Mouse (Mus musculus): ENCODE measurements around the gene Gpcpd1. TPM values are rescaled to one million over a fixed set of nuclear protein-coding genes. Genes with fewer than 3 reads are reported as not detected.

The Gpcpd1 gene
- polyA plus RNA-seq, 1 experiment from 2014 or later = 32.7 TPM

GRCm38 (mm10) chr2:132569686-132570085 lies 17.8 kb downstream of the Gpcpd1 start:
- no peaks in the 10 kb centered on the region for H3K4me1 ChIP-seq
- H3K9ac ChIP-seq = no peak overlapping the region
- no peak overlapping the region for H3K4me3 ChIP-seq (replicated peaks)
- 0 out of 2 replicates have a peak, but pooled peaks cover 6% of the 10 kb centered on the region for H3K36me3 ChIP-seq
- H3K4me2 ChIP-seq = no peak overlapping the region
- no peak overlapping the region for H3K27ac ChIP-seq
- ATAC-seq (ENCODE audit: insufficient read depth, low FRiP score, low read depth) = no peak
- 92% methylated on average over 6 of the region's 6 CpGs for WGBS
- no peaks in the 10 kb centered on the region for H3K27me3 ChIP-seq (replicated peaks)
- no peaks in the 10 kb centered on the region for H3K9me3 ChIP-seq

DNA sequence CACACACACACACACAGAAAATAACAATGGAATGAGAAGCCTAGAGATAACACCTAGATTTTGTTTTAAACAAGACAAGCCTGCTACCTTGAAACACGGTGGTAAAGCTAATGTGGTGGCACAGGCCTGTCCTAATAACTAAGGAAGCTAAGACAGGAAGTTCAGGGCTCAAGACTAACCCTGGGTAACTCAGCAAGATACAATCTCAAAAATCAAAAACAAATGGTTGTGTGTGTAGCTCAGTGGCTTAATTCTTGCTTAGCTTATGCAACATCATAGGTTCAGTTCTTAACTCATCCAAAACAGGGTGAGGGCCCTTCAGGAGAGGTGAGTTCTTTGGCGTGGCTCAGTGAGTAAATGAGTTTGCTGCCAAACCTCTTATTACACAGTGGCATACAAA lies 20.1 kb downstream of the Gpcpd1 start:
- no peak for ATAC-seq (ENCODE audit: insufficient read depth, low FRiP score, low read depth)

DNA sequence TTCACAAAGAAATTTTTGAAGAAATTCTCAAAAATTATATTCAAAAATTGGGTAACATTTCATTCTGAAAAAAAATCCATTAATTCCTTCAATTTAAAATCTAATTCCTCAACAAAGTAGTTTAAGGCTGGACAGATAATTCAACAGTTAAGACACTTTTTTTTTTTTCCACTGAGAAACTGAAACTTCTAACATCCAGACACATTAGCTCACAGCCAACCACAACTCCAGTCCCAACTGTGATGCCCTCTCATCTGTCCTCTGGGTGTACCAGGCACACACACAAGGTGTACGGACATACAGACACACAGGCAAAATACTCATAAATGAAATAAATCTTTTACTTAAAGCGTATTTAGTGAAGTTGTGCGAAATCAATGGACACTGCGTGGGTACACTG lies 25.7 kb downstream of the Gpcpd1 start:
- Histone ChIP-seq H3K9ac (no peak overlapping the region), H3K4me2 (no peak overlapping the region), H3K4me3 (replicated peaks) (no peak overlapping the region), H3K4me1 (no peaks in the 10 kb centered on the region), H3K27ac (no peak overlapping the region), H3K36me3 (peaks cover 7% of the 10 kb centered on the region; the same call in 1 of the 2 replicates), H3K9me3 (no peaks in the 10 kb centered on the region), H3K27me3 (replicated peaks) (no peaks in the 10 kb centered on the region)
- no peak for ATAC-seq (ENCODE audit: insufficient read depth, low FRiP score, low read depth)
- 95% methylated on average over 4 of the region's 4 CpGs for WGBS

More for the DNA sequence above, 20.1 kb downstream of the Gpcpd1 start:
- H3K27ac ChIP-seq = no peak overlapping the region
- no peaks in the 10 kb centered on the region for H3K27me3 ChIP-seq (replicated peaks)
- H3K4me3 ChIP-seq (replicated peaks) = no peak overlapping the region
- no peak overlapping the region for H3K4me2 ChIP-seq
- H3K9me3 ChIP-seq = no peaks in the 10 kb centered on the region
- H3K9ac ChIP-seq = no peak overlapping the region
- no peaks in the 10 kb centered on the region for H3K4me1 ChIP-seq
- H3K36me3 ChIP-seq = peaks cover 10% of the 10 kb centered on the region; the same call in 1 of the 2 replicates
- WGBS = 86% methylated on average over 2 of the region's 2 CpGs

- WGBS = 69% methylated on average over 1 of the region's 1 CpGs
- Histone ChIP-seq H3K4me2 (no peak overlapping the region), H3K27me3 (replicated peaks) (no peaks in the 10 kb centered on the region), H3K27ac (no peak overlapping the region), H3K36me3 (peaks cover under 1% of the 10 kb centered on the region), H3K4me1 (no peaks in the 10 kb centered on the region), H3K4me3 (replicated peaks) (no peak overlapping the region), H3K9me3 (no peaks in the 10 kb centered on the region), H3K9ac (no peak overlapping the region)
- no peak for ATAC-seq (ENCODE audit: insufficient read depth, low FRiP score, low read depth)
These were observed 59.7 kb downstream of the Gpcpd1 start for GRCm38 (mm10) chr2:132527864-132528263.

DNA sequence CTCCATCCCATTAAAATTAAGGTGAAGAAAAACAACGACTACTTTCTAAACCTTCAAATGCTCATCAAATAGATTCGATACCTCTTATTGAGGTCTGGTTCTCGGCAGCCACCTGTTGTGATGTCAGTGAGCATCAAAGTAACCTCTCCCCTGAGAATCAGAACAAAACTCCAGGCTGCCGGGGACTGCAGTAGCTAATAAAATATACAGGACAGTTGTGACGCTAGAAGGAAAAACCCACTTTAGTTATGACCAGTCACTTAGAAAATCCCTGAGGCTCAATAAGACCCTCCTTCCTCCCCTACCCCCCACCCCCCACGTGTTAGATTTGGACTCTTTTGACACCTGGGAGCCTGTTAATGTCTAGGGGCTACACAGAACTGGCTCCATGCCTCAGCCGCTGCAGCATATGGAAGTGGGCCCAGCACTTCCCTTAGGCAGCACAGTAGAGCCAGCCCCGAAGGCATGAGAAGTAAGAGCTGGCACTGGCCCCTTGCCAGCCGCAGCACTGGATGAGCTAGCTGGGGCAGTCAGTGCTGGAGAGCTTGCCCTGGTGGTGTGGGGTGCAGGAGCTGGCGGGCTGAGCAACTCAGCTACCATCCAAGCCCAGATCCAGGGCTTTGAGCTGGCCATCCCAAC lies 60.5 kb downstream of the Gpcpd1 start:
- Histone ChIP-seq H3K9ac (no peak overlapping the region), H3K4me1 (no peaks in the 10 kb centered on the region), H3K9me3 (no peaks in the 10 kb centered on the region), H3K27ac (no peak overlapping the region), H3K27me3 (replicated peaks) (no peaks in the 10 kb centered on the region), H3K4me3 (replicated peaks) (no peak overlapping the region), H3K36me3 (no peaks in the 10 kb centered on the region; the same call in 1 of the 2 replicates), H3K4me2 (no peak overlapping the region)
- peak; percentile 31; the same call in 1 of the 2 replicates for ATAC-seq (ENCODE audit: insufficient read depth, low FRiP score, low read depth)
- 72% methylated on average over 10 of the region's 10 CpGs for WGBS

DNA sequence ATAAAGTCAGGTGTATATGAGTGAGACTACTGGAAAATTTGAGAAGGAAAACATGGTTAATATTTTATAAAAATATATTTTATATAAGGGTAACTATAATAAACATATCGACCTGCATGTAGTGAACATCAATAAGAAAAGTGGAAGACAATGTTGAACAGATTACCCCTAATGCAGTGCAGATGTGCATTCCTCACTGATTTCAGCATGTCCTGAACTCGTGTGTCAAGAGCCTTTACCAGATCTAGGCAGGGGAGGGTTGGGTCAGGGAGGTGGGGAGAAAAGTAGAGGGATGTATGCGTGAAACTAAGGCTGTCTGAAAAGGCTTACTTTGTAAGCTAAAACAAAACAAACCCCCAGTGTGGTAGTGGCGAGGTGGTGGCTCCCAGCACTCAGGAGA lies 61.4 kb downstream of the Gpcpd1 start:
- no peaks in the 10 kb centered on the region for H3K9me3 ChIP-seq
- H3K4me2 ChIP-seq = no peak overlapping the region
- no peaks in the 10 kb centered on the region for H3K27me3 ChIP-seq (replicated peaks)
- no peaks in the 10 kb centered on the region for H3K4me1 ChIP-seq
- WGBS = 62% methylated on average over 4 of the region's 4 CpGs
- no peak for ATAC-seq (ENCODE audit: insufficient read depth, low FRiP score, low read depth)
- no peaks in the 10 kb centered on the region; the same call in 1 of the 2 replicates for H3K36me3 ChIP-seq
- H3K4me3 ChIP-seq (replicated peaks) = no peak overlapping the region
- H3K9ac ChIP-seq = no peak overlapping the region
- H3K27ac ChIP-seq = no peak overlapping the region

DNA sequence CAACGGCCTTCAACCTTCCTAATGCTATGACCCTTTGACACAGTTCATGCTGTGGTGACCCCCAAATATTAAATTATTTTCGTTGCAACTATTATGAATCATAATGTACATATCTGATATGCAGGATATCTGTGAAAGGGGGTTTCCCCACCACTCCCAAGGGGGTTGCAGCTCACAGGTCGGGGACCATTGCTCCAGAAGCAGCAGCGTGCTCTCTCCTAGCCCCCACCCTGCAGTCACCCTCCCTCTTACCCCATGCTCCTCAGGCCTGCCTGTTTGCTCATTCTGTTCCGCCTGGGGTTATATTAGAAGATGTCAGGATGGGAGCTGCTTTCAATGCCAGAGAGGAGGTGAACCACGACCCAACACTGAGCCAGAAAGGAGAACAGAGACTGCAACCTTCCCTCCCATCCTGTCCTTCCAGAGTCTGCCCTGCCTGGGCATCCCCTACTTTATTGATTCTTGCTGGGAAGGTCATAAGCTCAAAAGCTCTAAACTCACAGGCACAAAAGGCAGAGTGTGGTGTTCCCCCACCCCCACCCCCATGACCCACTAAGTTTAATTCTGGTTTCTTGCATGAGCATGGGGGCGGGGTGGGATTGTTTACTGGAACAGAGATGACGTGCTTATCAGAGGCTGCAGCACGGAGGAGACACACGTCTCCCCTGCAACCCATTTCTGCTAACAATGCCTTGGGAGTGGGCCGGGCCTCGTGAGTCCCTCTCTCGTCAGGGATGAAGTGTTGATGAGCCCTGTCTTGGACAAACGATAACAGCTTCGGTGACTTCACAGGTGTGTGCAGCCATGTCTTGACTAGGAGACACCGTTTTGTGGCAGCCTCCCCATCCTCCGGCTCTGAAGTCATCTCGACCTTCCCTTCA lies 69.3 kb downstream of the Gpcpd1 start:
- ATAC-seq (ENCODE audit: insufficient read depth, low FRiP score, low read depth) = no peak; the same call in 1 of the 2 replicates
- no peak overlapping the region for H3K27ac ChIP-seq
- no peak overlapping the region for H3K4me3 ChIP-seq (replicated peaks)
- no peak overlapping the region for H3K9ac ChIP-seq
- no peaks in the 10 kb centered on the region for H3K9me3 ChIP-seq
- no peaks in the 10 kb centered on the region for H3K36me3 ChIP-seq
- 58% methylated on average over 18 of the region's 18 CpGs for WGBS
- H3K4me1 ChIP-seq = no peaks in the 10 kb centered on the region
- H3K4me2 ChIP-seq = no peak overlapping the region
- H3K27me3 ChIP-seq (replicated peaks) = no peaks in the 10 kb centered on the region

DNA sequence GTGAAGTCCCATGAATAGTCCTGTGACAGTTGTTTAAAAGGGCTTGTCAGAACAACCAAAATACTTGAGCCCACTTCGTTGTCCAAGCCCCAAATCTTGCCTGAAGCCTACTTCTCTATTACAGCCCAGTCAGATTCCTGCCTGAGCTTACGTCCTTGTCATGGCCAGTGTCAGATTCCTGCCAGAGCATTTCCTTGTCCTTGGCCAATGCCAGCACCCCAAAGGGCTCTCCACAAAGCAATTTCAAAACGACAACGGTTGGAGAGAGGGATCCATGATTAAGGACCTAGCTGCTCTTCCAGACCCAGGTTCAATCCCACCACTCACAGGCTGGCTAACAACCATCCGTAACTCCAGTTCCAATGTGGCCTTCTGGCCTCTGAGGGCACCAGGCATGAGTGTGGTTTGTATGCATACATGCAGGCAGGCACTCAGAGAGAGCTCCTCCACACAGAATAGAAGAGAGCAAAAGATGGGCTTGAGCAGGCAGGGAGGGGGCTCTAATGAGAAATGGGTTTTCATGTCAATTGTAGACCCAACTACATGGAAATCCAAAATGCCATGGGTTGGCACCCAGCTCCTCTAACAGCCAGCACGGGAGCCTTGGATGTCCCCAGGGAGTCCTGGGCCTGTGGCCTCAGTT lies 70.2 kb downstream of the Gpcpd1 start:
- 79% methylated on average over 6 of the region's 6 CpGs for WGBS
- no peaks in the 10 kb centered on the region for H3K27me3 ChIP-seq (replicated peaks)
- H3K27ac ChIP-seq = no peak overlapping the region
- ATAC-seq (ENCODE audit: insufficient read depth, low FRiP score, low read depth) = no peak
- no peaks in the 10 kb centered on the region for H3K36me3 ChIP-seq
- no peaks in the 10 kb centered on the region for H3K9me3 ChIP-seq
- H3K9ac ChIP-seq = no peak overlapping the region
- H3K4me2 ChIP-seq = no peak overlapping the region
- H3K4me3 ChIP-seq (replicated peaks) = no peak overlapping the region
- H3K4me1 ChIP-seq = no peaks in the 10 kb centered on the region

DNA sequence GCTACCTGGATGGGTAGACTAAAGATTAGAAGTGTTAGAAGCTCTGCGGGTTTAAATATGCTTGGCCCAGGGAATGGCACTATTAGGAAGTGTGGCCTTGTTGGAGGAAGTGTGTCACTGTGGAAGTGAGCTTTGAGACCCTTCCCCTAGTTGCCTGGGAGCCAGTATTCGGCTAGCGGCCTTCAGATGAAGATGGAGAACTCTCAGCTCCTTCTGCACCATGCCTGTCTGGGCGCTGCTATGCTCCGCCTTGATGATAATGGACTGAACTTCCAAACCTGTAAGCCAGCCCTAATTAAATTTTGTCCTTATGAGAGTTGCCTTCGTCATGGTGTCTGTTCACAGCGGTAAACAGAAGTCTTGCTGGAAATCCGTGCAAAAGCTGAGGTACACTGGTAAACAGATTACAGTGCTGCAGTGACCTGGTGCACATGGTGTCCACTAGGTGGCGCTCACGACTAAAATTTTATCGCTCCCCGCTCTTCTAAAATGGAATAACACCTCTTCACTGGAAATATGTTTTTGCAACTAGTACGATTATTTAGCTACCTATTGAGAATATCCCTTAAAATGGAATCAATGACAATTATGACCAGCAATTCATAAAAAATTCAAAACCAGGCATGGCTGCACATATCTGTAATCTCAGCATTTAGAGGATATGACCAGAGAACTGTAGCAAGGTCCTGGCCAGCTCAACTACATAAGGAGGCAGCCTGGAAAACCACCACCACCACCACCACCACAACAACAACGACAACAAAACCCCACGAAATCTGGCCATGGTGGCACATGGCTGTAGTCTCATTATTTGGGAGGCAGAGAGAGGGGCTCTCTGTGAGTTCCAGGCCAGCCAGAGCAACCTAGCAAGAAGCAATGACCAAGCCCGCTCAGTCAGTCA lies 71.1 kb downstream of the Gpcpd1 start:
- no peaks in the 10 kb centered on the region for H3K36me3 ChIP-seq
- no peaks in the 10 kb centered on the region for H3K9me3 ChIP-seq
- H3K4me2 ChIP-seq = no peak overlapping the region
- no peaks in the 10 kb centered on the region for H3K27me3 ChIP-seq (replicated peaks)
- no peak overlapping the region for H3K27ac ChIP-seq
- WGBS = 32% methylated on average over 16 of the region's 16 CpGs
- H3K4me3 ChIP-seq (replicated peaks) = no peak overlapping the region
- H3K4me1 ChIP-seq = no peaks in the 10 kb centered on the region
- no peak overlapping the region for H3K9ac ChIP-seq
- ATAC-seq (ENCODE audit: insufficient read depth, low FRiP score, low read depth) = no peak

GRCm38 (mm10) chr2:132515607-132516006 lies 71.9 kb downstream of the Gpcpd1 start:
- 76% methylated on average over 13 of the region's 13 CpGs for WGBS
- H3K4me2 ChIP-seq = no peak overlapping the region
- H3K27ac ChIP-seq = no peak overlapping the region
- no peak for ATAC-seq (ENCODE audit: insufficient read depth, low FRiP score, low read depth)
- no peaks in the 10 kb centered on the region for H3K4me1 ChIP-seq
- H3K27me3 ChIP-seq (replicated peaks) = no peaks in the 10 kb centered on the region
- no peak overlapping the region for H3K4me3 ChIP-seq (replicated peaks)
- H3K36me3 ChIP-seq = no peaks in the 10 kb centered on the region
- H3K9ac ChIP-seq = no peak overlapping the region
- H3K9me3 ChIP-seq = no peaks in the 10 kb centered on the region

GRCm38 (mm10) chr2:132515076-132515475 lies 72.5 kb downstream of the Gpcpd1 start:
- H3K27me3 ChIP-seq (replicated peaks) = no peaks in the 10 kb centered on the region

More at GRCm38 (mm10) chr2:132515076-132515475, 72.5 kb downstream of the Gpcpd1 start:
- Histone ChIP-seq H3K4me2 (no peak overlapping the region), H3K9ac (no peak overlapping the region), H3K4me1 (no peaks in the 10 kb centered on the region), H3K36me3 (no peaks in the 10 kb centered on the region), H3K27ac (no peak overlapping the region), H3K4me3 (replicated peaks) (no peak overlapping the region), H3K9me3 (no peaks in the 10 kb centered on the region)
- WGBS = 84% methylated on average over 14 of the region's 14 CpGs
- no peak for ATAC-seq (ENCODE audit: insufficient read depth, low FRiP score, low read depth)
